In the genomic region with DNA sequence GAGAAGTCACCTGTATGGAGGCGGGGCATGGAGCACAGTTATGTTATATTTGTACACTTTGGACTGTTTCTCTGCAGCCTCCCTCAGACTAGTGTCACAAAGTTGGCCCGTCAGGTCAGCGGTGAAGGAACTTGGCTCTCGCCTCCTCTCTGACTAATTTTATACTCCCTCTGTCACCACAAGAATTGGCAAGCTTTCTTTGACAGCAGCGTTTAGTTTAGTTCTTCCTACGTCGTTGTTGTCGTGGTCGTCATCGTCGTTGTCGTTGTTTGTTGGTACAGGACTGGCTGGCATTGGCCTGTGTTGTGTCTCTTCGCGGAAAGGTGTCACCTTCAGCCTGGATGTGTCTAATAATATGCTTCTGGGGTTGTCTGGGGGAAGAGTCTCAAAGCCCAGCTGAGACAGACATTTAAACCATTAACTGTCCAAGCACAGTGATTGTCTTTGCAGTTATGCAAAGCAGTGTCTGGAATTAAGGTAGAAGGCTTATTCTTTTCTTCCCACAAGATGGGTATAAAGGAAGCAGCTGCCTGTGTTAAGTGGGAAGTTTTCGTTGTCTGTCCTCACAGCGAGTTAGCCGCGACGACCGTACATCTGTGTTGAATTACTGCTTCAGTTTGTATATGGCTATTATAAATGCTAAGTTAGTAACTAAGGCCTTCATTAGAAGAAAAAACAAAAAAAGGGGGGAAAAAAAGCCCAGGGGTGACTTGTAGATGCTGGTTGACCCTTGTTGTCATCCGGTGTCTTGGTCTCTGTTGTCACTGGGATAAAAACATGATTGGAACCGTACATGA, we compare ENCODE assay signal across 14 mouse cellular contexts. TPM values are rescaled to one million over a fixed set of nuclear protein-coding genes. Genes with fewer than 3 reads are reported as not detected.
A peak's percentile ranks its signal among the peaks of the same experiment; 100 is the strongest.
DNase-seq lines count a peak whose midpoint lies in the region; ATAC-seq lines count a peak whose summit lies in the region.
"Had no signal": no experiment of that assay in that cellular context is flagged by ENCODE, and none has a peak within 500 bp of the region (broad histone marks: within the 10 kb centered on the region; RNA-seq: fewer than 3 reads in every experiment).

No protein-coding gene starts in this region.

- H3K4me3 ChIP-seq in embryonic facial prominence, embryonic 10.5 days: peak overlapping the region; percentile 21; the same call in 1 of the 2 replicates
- H3K4me3 ChIP-seq in embryonic facial prominence, embryonic 13.5 days: no peak overlapping the region
- H3K4me3 ChIP-seq: forebrain, embryonic 13.5 days; lung, embryonic 15.5 days had no signal

- no peak overlapping the region for H3K9ac ChIP-seq in embryonic facial prominence, embryonic 13.5 days
- H3K9ac ChIP-seq: forebrain, embryonic 13.5 days; lung, embryonic 15.5 days had no signal

- H3K4me1 ChIP-seq in embryonic facial prominence, embryonic 10.5 days: peaks cover 62% of the 10 kb centered on the region
- H3K4me1 ChIP-seq in embryonic facial prominence, embryonic 13.5 days: peaks cover 65% of the 10 kb centered on the region

- ATAC-seq in embryonic facial prominence, embryonic 13.5 days (ENCODE audit: insufficient number of reproducible peaks, insufficient read depth, low FRiP score, low TSS enrichment, low read depth): no peak
- ATAC-seq: forebrain, embryonic 13.5 days; hindbrain, postnatal 0 days had no signal

- H3K27ac ChIP-seq in embryonic facial prominence, embryonic 10.5 days (replicated peaks): no peak overlapping the region
- 0 out of 2 replicates have a peak overlapping the region, but pooled peaks have one; percentile 33 for H3K27ac ChIP-seq in embryonic facial prominence, embryonic 13.5 days
- H3K27ac ChIP-seq: forebrain, embryonic 13.5 days; hindbrain, postnatal 0 days; kidney, postnatal 0 days; lung, embryonic 15.5 days had no signal

- DNase-seq in heart, adult 18-20 months: peak; percentile 60 to 75
- DNase-seq in heart, postnatal 25 days (ENCODE audit: low spot score): no peak
- DNase-seq in embryonic facial prominence, embryonic 10.5 days (ENCODE audit: low spot score): no peak
- DNase-seq in heart, postnatal 4 days: peak; percentile 68
- DNase-seq in left cerebral cortex, postnatal 10 days (ENCODE audit: extremely low spot score in 1 of 2, low spot score in 2 of 2): no peak
- no peak for DNase-seq in spleen, adult 12 weeks (ENCODE audit: low spot score)
- DNase-seq: cerebellum, adult 18-20 months had no signal

- H3K9me3 ChIP-seq in embryonic facial prominence, embryonic 10.5 days: no peaks in the 10 kb centered on the region
- H3K9me3 ChIP-seq in embryonic facial prominence, embryonic 13.5 days: no peaks in the 10 kb centered on the region
- H3K9me3 ChIP-seq: forebrain, embryonic 13.5 days; lung, embryonic 15.5 days had no signal

- H3K4me2 ChIP-seq in embryonic facial prominence, embryonic 13.5 days: 0 out of 2 replicates have a peak overlapping the region, but pooled peaks have one; percentile 1
- H3K4me2 ChIP-seq: forebrain, embryonic 13.5 days; lung, embryonic 15.5 days; midbrain, embryonic 11.5 days had no signal

- WGBS in embryonic facial prominence, embryonic 10.5 days: 71% methylated on average over 22 of the region's 22 CpGs
- 53% methylated on average over 22 of the region's 22 CpGs for whole genome bisulfite sequencing in embryonic facial prominence, embryonic 13.5 days

- H3K27me3 ChIP-seq in embryonic facial prominence, embryonic 10.5 days (replicated peaks; ENCODE audit: low read depth, poor library complexity, severe bottlenecking): no peaks in the 10 kb centered on the region
- H3K27me3 ChIP-seq in embryonic facial prominence, embryonic 13.5 days: no peaks in the 10 kb centered on the region
- H3K27me3 ChIP-seq: CH12.LX; forebrain, embryonic 13.5 days; lung, embryonic 15.5 days had no signal

- peaks cover 97% of the 10 kb centered on the region for H3K36me3 ChIP-seq in embryonic facial prominence, embryonic 10.5 days (replicated peaks)
- peaks cover 31% of the 10 kb centered on the region for H3K36me3 ChIP-seq in embryonic facial prominence, embryonic 13.5 days

- intact Hi-C loops in heart, postnatal 25 days (cut with DNase I): loop anchor here (5.0 kb wide), 1 partner anchor 35 kb away; no protein-coding TSS in a partner anchor
- intact Hi-C loops in left cerebral cortex, postnatal 10 days (cut with DNase I): no loop called here

RNA-seq across cellular contexts. Expression of a gene that starts 11.8 kb away (rescaled TPM):
- 10 to 100 TPM in 1 of 2 experiments, 1 to 10 TPM in 1; 8.1 to 10.3 TPM for total RNA-seq in heart, adult 18-20 months (2021)
- 10 to 100 TPM; 15.2 to 18.8 TPM for total RNA-seq in heart, postnatal 25 days (2021)
- 32.5 and 35.7 TPM in 2 replicates for polyA plus RNA-seq in embryonic facial prominence, embryonic 10.5 days (2016; fragmentation: Nextera tagmentation; extraction: Ambion mirVana)
- polyA plus RNA-seq in embryonic facial prominence, embryonic 13.5 days (2015; fragmentation: Nextera tagmentation; extraction: Ambion mirVana): 20.8 and 23.6 TPM in 2 replicates
- 10 to 100 TPM; 28.2 to 29.9 TPM for total RNA-seq in heart, postnatal 4 days (2021)
- total RNA-seq in left cerebral cortex, postnatal 10 days (2021): 10 to 100 TPM in 1 of 2 experiments, 1 to 10 TPM in 1; 9.5 to 10.7 TPM

Comparison
In these comparisons a context has a peak if more than half of its experiments do, and no peak if none do; other contexts are left out.
1. DNase-seq: peak in heart, adult 18-20 months (2 of 2) and heart, postnatal 4 days (single experiment); none in heart, postnatal 25 days (single experiment), embryonic facial prominence, embryonic 10.5 days (single experiment), left cerebral cortex, postnatal 10 days (0 of 2) and spleen, adult 12 weeks (single experiment).